Mouse (Mus musculus) E14TG2a.4 (cell line): ENCODE measurements around the gene Ift20.
A peak's percentile ranks its signal among the peaks of the same experiment; 100 is the strongest.

Source experiments
- H3K27me3 ChIP-seq: 2 replicates; pipeline ENCODE4 v1.6.1; 2014; ENCODE audit warnings: low read length, control low read depth; ENCODE audit not compliant: insufficient read depth
- H3K36me3 ChIP-seq: 2 replicates; pipeline ENCODE4 v1.6.1; 2014; ENCODE audit warnings: low read length, control low read depth; ENCODE audit not compliant: insufficient read depth
- H3K4me1 ChIP-seq: replicated peaks from 2 replicates; pipeline ENCODE4 v1.6.1; 2014; ENCODE audit warnings: low read depth, low read length, control low read depth
- H3K4me3 ChIP-seq: replicated peaks from 2 replicates; pipeline ENCODE4 v1.5.1; 2014; ENCODE audit warnings: mild to moderate bottlenecking, low read length
- H3K9me3 ChIP-seq: 2 replicates; pipeline ENCODE4 v1.6.1; 2014; ENCODE audit warnings: low read length, control low read depth
- CTCF ChIP-seq: conservative IDR thresholded peaks from 2 replicates; pipeline ENCODE4 v1.5.1; 2014; ENCODE audit warnings: low read length
- NANOG ChIP-seq: IDR thresholded peaks from 2 replicates; pipeline ENCODE4 v1.6.1; 2014; ENCODE audit warnings: borderline replicate concordance, low read length, mixed read lengths
- POU5F1 ChIP-seq: IDR thresholded peaks from 2 replicates; pipeline ENCODE4 v1.6.1; 2014; ENCODE audit warnings: low read length, borderline replicate concordance

Ift20 gene

GRCm38 (mm10) chr11:78500623-78501202, 35.4 kb upstream of the Ift20 start:
- TF ChIP-seq NANOG (no peak), CTCF (no peak), POU5F1 (no peak)
- Histone ChIP-seq H3K9me3 (no peaks in the 10 kb centered on the region), H3K27me3 (peaks cover 51% of the 10 kb centered on the region), H3K4me3 (no peak overlapping the region), H3K36me3 (peaks cover 25% of the 10 kb centered on the region), H3K4me1 (peaks cover 42% of the 10 kb centered on the region)

- Histone ChIP-seq H3K4me1 (peaks cover 42% of the 10 kb centered on the region), H3K9me3 (no peaks in the 10 kb centered on the region), H3K27me3 (peaks cover 43% of the 10 kb centered on the region), H3K36me3 (peaks cover 34% of the 10 kb centered on the region), H3K4me3 (no peak overlapping the region)
- TF ChIP-seq POU5F1 (no peak), NANOG (no peak), CTCF (no peak)
Observed at GRCm38 (mm10) chr11:78501529-78501928, 34.6 kb upstream of the Ift20 start.

GRCm38 (mm10) chr11:78502909-78503650, 33.1 kb upstream of the Ift20 start, which contains the start of gene Sebox:
Gene Sebox, plus strand, starts transcription at chr11:78503447.
- Histone ChIP-seq H3K9me3 (no peaks in the 10 kb centered on the region), H3K36me3 (peaks cover 49% of the 10 kb centered on the region), H3K27me3 (peaks cover 35% of the 10 kb centered on the region), H3K4me3 (no peak within 1 kb of the TSS), H3K4me1 (peaks cover 35% of the 10 kb centered on the region)
- no peak for TF ChIP-seq CTCF
- no peak for TF ChIP-seq NANOG
- no peak for TF ChIP-seq POU5F1

- Histone ChIP-seq H3K4me1 (peaks cover 28% of the 10 kb centered on the region), H3K9me3 (no peaks in the 10 kb centered on the region), H3K4me3 (no peak overlapping the region), H3K36me3 (peaks cover 73% of the 10 kb centered on the region), H3K27me3 (peaks cover 16% of the 10 kb centered on the region)
- TF ChIP-seq NANOG: no peak
- no peak for TF ChIP-seq POU5F1
- TF ChIP-seq CTCF: no peak
Observed at GRCm38 (mm10) chr11:78505430-78505829, 30.7 kb upstream of the Ift20 start.

GRCm38 (mm10) chr11:78509148-78509547, 27.0 kb upstream of the Ift20 start:
- Histone ChIP-seq H3K4me1 (peaks cover 34% of the 10 kb centered on the region), H3K36me3 (peaks cover 73% of the 10 kb centered on the region), H3K9me3 (no peaks in the 10 kb centered on the region), H3K27me3 (no peaks in the 10 kb centered on the region), H3K4me3 (no peak overlapping the region)
- TF ChIP-seq NANOG (no peak), CTCF (peak; percentile 31; the same call in 1 of the 2 replicates)

GRCm38 (mm10) chr11:78512025-78512957, 23.9 kb upstream of the Ift20 start, which contains the start of the genes Tmem199 and Poldip2:
Gene Tmem199, minus strand, starts transcription at chr11:78512172.
Gene Poldip2, plus strand, starts transcription at chr11:78512193.
- peaks cover 71% of the 10 kb centered on the region for H3K36me3 ChIP-seq
- H3K27me3 ChIP-seq: no peaks in the 10 kb centered on the region
- no peak for TF ChIP-seq POU5F1
- TF ChIP-seq CTCF: no peak
- TF ChIP-seq NANOG: no peak
- no peaks in the 10 kb centered on the region for H3K9me3 ChIP-seq
- H3K4me3 ChIP-seq: peak within 1 kb of the TSS; percentile 95
- H3K4me1 ChIP-seq: peaks cover 46% of the 10 kb centered on the region

- no peaks in the 10 kb centered on the region for H3K27me3 ChIP-seq
- peak overlapping the region; percentile 95 for H3K4me3 ChIP-seq
- H3K4me1 ChIP-seq: peaks cover 53% of the 10 kb centered on the region
- TF ChIP-seq NANOG (no peak), CTCF (no peak), POU5F1 (no peak)
- peaks cover 70% of the 10 kb centered on the region for H3K36me3 ChIP-seq
- H3K9me3 ChIP-seq: no peaks in the 10 kb centered on the region
Observed at GRCm38 (mm10) chr11:78513106-78513790, 22.9 kb upstream of the Ift20 start.
